Mouse (Mus musculus) embryonic fibroblast, embryonic 13.5 days (primary cell): Measurements from ENCODE around the gene Myh10.

Experiments
- CTCF ChIP-seq: IDR thresholded peaks from 2 replicates; pipeline ENCODE4 v1.5.1; 2011; ENCODE audit warnings: mild to moderate bottlenecking, control low read depth, low read length, moderate library complexity, borderline replicate concordance; ENCODE audit not compliant: insufficient read depth
- POLR2A ChIP-seq: IDR thresholded peaks from 2 replicates; pipeline ENCODE4 v1.6.1; 2011; ENCODE audit warnings: low read depth, mild to moderate bottlenecking, control low read depth, low read length, moderate library complexity

- TF ChIP-seq POLR2A, result no peak
- no peak for TF ChIP-seq CTCF
Observed at GRCm38 (mm10) chr11:68818416-68818815, 127.1 kb downstream of the Myh10 start.
